Mouse (Mus musculus) stomach, embryonic 14.5 days (tissue): Measurements from ENCODE around the gene Cadps. TPM values are rescaled to one million over a fixed set of nuclear protein-coding genes. Genes with fewer than 3 reads are reported as not detected.

Experiments
- ATAC-seq: fragments of 200-750 bp; cut with Nextera tagmentation; 2 replicates; pipeline ENCODE4 v1.8.0; 2017; ENCODE audit warnings: low read depth, moderate TSS enrichment; ENCODE audit not compliant: insufficient number of reproducible peaks, insufficient read depth, low FRiP score
- H3K27ac ChIP-seq: fragments of 300-500 bp; sonication (generic); 2 replicates; pipeline ENCODE4 v1.5.1; 2014; ENCODE audit warnings: mild to moderate bottlenecking, low read length, moderate library complexity, mixed read lengths
- H3K27me3 ChIP-seq: fragments of 300-500 bp; sonication (generic); 2 replicates; pipeline ENCODE4 v1.6.1; 2014; ENCODE audit warnings: low read length, control low read depth, mixed read lengths; ENCODE audit not compliant: control insufficient read depth, insufficient read depth
- H3K36me3 ChIP-seq: fragments of 300-500 bp; sonication (generic); 2 replicates; pipeline ENCODE4 v1.6.1; 2014; ENCODE audit warnings: mild to moderate bottlenecking, control low read depth, low read length, moderate library complexity, mixed read lengths; ENCODE audit not compliant: control insufficient read depth, insufficient read depth
- H3K4me1 ChIP-seq: fragments of 300-500 bp; sonication (generic); 2 replicates; pipeline ENCODE4 v1.6.1; 2014; ENCODE audit warnings: low read length, control low read depth, mixed read lengths; ENCODE audit not compliant: control insufficient read depth, insufficient read depth
- H3K4me2 ChIP-seq: fragments of 300-500 bp; sonication (generic); replicated peaks from 2 replicates; pipeline ENCODE4 v1.6.1; 2014; ENCODE audit warnings: low read depth, low read length, control low read depth
- H3K4me3 ChIP-seq: fragments of 300-500 bp; sonication (generic); 2 replicates; pipeline ENCODE4 v1.5.1; 2014; ENCODE audit warnings: low read depth, low read length, control low read depth
- H3K9ac ChIP-seq: fragments of 300-500 bp; sonication (generic); replicated peaks from 2 replicates; pipeline ENCODE4 v1.6.1; 2014; ENCODE audit warnings: low read depth, mild to moderate bottlenecking, control low read depth, low read length, moderate library complexity, mixed read lengths
- H3K9me3 ChIP-seq: fragments of 300-500 bp; sonication (generic); 2 replicates; pipeline ENCODE4 v1.6.1; 2016; ENCODE audit warnings: low read depth, low read length, control low read depth; ENCODE audit not compliant: control insufficient read depth
- WGBS: fragments of 180-500 bp; shearing (Covaris S2); extraction: QIAGEN DNeasy Blood & Tissue Kit; methylation state at CpG from one replicate; pipeline ENCODE4 v1.1.7; 2014; 5-methylcytosine and 5-hydroxymethylcytosine counted together
- polyA plus RNA-seq: library from polyadenylated mRNA; unstranded; fragments of >200 nt; fragmentation: Nextera tagmentation; extraction: Ambion mirVana; gene quantifications from 2 replicates; pipeline ENCODE4 v1.2.1, GENCODE M21; 2014

The Cadps gene
- polyA plus RNA-seq, 1 experiment from 2014 or later: 4.8 TPM

- H3K4me3 ChIP-seq: no peak overlapping the region
- H3K4me2 ChIP-seq: no peak overlapping the region
- no peaks in the 10 kb centered on the region for H3K9me3 ChIP-seq
- WGBS: 64% methylated on average over 3 of the region's 3 CpGs
- no peaks in the 10 kb centered on the region for H3K4me1 ChIP-seq
- no peak for ATAC-seq
- no peak overlapping the region for H3K27ac ChIP-seq
- H3K9ac ChIP-seq: no peak overlapping the region
- H3K27me3 ChIP-seq: no peaks in the 10 kb centered on the region
- no peaks in the 10 kb centered on the region for H3K36me3 ChIP-seq
These were observed 425.3 kb downstream of the Cadps start for GRCm38 (mm10) chr14:12397561-12397960.

GRCm38 (mm10) chr14:12394318-12394717, 428.6 kb downstream of the Cadps start:
- Histone ChIP-seq H3K27me3 (no peaks in the 10 kb centered on the region), H3K4me3 (no peak overlapping the region), H3K36me3 (no peaks in the 10 kb centered on the region), H3K27ac (no peak overlapping the region), H3K9ac (no peak overlapping the region), H3K4me1 (no peaks in the 10 kb centered on the region), H3K9me3 (no peaks in the 10 kb centered on the region), H3K4me2 (no peak overlapping the region)
- ATAC-seq: no peak
- 47% methylated on average over 2 of the region's 2 CpGs for WGBS

- Histone ChIP-seq H3K4me2 (no peak overlapping the region), H3K9me3 (no peaks in the 10 kb centered on the region), H3K9ac (no peak overlapping the region), H3K27me3 (no peaks in the 10 kb centered on the region), H3K4me1 (no peaks in the 10 kb centered on the region), H3K4me3 (no peak overlapping the region), H3K27ac (no peak overlapping the region), H3K36me3 (no peaks in the 10 kb centered on the region)
- no peak for ATAC-seq
- 59% methylated on average over 12 of the region's 12 CpGs for WGBS
These were observed 429.5 kb downstream of the Cadps start for GRCm38 (mm10) chr14:12393271-12393861.

GRCm38 (mm10) chr14:12391167-12391566, 431.7 kb downstream of the Cadps start:
- Histone ChIP-seq H3K9ac (no peak overlapping the region), H3K4me2 (no peak overlapping the region), H3K27ac (no peak overlapping the region), H3K9me3 (no peaks in the 10 kb centered on the region), H3K36me3 (no peaks in the 10 kb centered on the region), H3K4me1 (no peaks in the 10 kb centered on the region), H3K27me3 (no peaks in the 10 kb centered on the region), H3K4me3 (no peak overlapping the region)
- 62% methylated on average over 7 of the region's 7 CpGs for WGBS
- 0 out of 2 replicates have a peak, but pooled peaks have one; percentile 58 for ATAC-seq

- H3K36me3 ChIP-seq: no peaks in the 10 kb centered on the region
- H3K4me1 ChIP-seq: no peaks in the 10 kb centered on the region
- no peak overlapping the region for H3K9ac ChIP-seq
- no peak overlapping the region for H3K27ac ChIP-seq
- H3K4me2 ChIP-seq: no peak overlapping the region
- no peak for ATAC-seq
- H3K9me3 ChIP-seq: no peaks in the 10 kb centered on the region
- H3K27me3 ChIP-seq: no peaks in the 10 kb centered on the region
- 34% methylated on average over 14 of the region's 14 CpGs for WGBS
- no peak overlapping the region for H3K4me3 ChIP-seq
These were observed 434.0 kb downstream of the Cadps start for GRCm38 (mm10) chr14:12388806-12389436.

- H3K27ac ChIP-seq: no peak overlapping the region
- no peak overlapping the region for H3K4me3 ChIP-seq
- no peaks in the 10 kb centered on the region for H3K27me3 ChIP-seq
- H3K36me3 ChIP-seq: no peaks in the 10 kb centered on the region
- ATAC-seq: no peak
- no peaks in the 10 kb centered on the region for H3K4me1 ChIP-seq
- H3K4me2 ChIP-seq: no peak overlapping the region
- WGBS: 36% methylated on average over 4 of the region's 4 CpGs
- H3K9ac ChIP-seq: no peak overlapping the region
- no peaks in the 10 kb centered on the region for H3K9me3 ChIP-seq
These were observed 434.6 kb downstream of the Cadps start for GRCm38 (mm10) chr14:12388192-12388795.

- Histone ChIP-seq H3K36me3 (no peaks in the 10 kb centered on the region), H3K4me1 (no peaks in the 10 kb centered on the region), H3K27me3 (no peaks in the 10 kb centered on the region), H3K9me3 (no peaks in the 10 kb centered on the region), H3K4me3 (no peak overlapping the region), H3K4me2 (no peak overlapping the region), H3K27ac (no peak overlapping the region), H3K9ac (no peak overlapping the region)
- 72% methylated on average over 6 of the region's 6 CpGs for WGBS
- no peak for ATAC-seq
These were observed 435.7 kb downstream of the Cadps start for GRCm38 (mm10) chr14:12387176-12387575.

GRCm38 (mm10) chr14:12377883-12378282, 445.0 kb downstream of the Cadps start:
- 28% methylated on average over 9 of the region's 9 CpGs for WGBS
- Histone ChIP-seq H3K27me3 (no peaks in the 10 kb centered on the region), H3K36me3 (no peaks in the 10 kb centered on the region), H3K9me3 (no peaks in the 10 kb centered on the region), H3K9ac (no peak overlapping the region), H3K4me2 (no peak overlapping the region), H3K27ac (no peak overlapping the region), H3K4me1 (no peaks in the 10 kb centered on the region), H3K4me3 (no peak overlapping the region)
- ATAC-seq: no peak
